Mouse (Mus musculus) brain, embryonic 14.5 days (tissue): ENCODE data around the gene Tmem248.
"Not testable (repeated sequence)": the region's sequence is repeated elsewhere in the genome, so short reads cannot be mapped to it uniquely, and the experiment has no call there.

Experiments used
- CTCF ChIP-seq: fragments of 200-500 bp; IDR thresholded peaks from 2 replicates; pipeline ENCODE4 v1.5.1; 2012; ENCODE audit warnings: inconsistent platforms, mild to moderate bottlenecking, moderate library complexity, borderline replicate concordance; ENCODE audit not compliant: insufficient read depth, insufficient read length; ENCODE audit errors: extremely low read depth
- POLR2A ChIP-seq: fragments of 200-500 bp; IDR thresholded peaks from 2 replicates; pipeline ENCODE4 v1.6.1; 2012; ENCODE audit warnings: mild to moderate bottlenecking, inconsistent platforms, borderline replicate concordance; ENCODE audit not compliant: poor library complexity, insufficient read depth, insufficient read length, severe bottlenecking; ENCODE audit errors: extremely low read depth

DNA sequence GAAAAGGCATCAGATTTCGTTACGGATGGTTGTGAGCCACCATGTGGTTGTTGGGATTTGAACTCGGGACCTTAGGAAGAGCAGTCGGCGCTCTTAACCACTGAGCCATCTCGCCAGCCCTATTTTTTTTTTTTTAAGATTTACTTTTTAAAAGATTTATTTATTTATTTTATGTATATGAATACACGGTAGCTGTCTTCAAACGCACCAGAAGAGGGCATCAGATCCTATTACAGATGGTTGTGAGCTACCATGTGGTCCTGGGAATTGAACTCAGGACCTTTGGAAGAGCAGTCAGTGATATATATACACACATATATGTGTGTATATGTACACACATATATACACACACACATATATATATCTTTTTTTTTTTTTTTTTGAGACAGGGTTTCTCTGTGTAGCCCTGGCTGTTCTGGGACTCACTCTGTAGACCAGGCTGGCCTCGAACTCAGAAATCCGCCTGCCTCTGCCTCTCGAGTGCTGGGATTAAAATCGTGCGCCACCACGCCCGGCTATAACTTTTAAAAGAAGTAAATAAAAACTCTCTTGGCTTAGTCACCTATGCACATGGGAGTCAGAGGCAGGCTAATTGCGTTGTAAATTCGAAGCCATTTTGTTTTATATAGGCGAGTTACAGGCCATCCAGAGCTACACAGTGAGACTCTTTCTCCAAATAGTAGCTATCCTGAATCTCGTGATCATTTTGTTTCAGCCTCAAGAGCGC, 39.1 kb downstream of the Tmem248 start:
- TF ChIP-seq CTCF, POLR2A: not testable (repeated sequence)
